Mouse (Mus musculus) spleen, postnatal 36 days (tissue): Measurements from ENCODE around the gene Ptbp1.
"Not testable (repeated sequence)": the region's sequence is repeated elsewhere in the genome, so short reads cannot be mapped to it uniquely, and the experiment has no call there.

ENCODE experiments used
- DNase-seq, 2 experiments: peaks; one replicate each; pipeline ENCODE4 v3.0.0; 2022; ENCODE audit warnings: low spot score in 2 of 2, mixed read lengths in 1 of 2

Gene Ptbp1

GRCm38 (mm10) chr10:79883297-79884084 lies 29.3 kb downstream of the Ptbp1 start:
- peak; percentile 50 to 71 for DNase-seq

- no peak for DNase-seq
Observed at GRCm38 (mm10) chr10:79884446-79884845, 30.2 kb downstream of the Ptbp1 start.

GRCm38 (mm10) chr10:79884938-79885337 lies 30.7 kb downstream of the Ptbp1 start:
- not testable (repeated sequence) for DNase-seq

- no peak for DNase-seq
Observed at GRCm38 (mm10) chr10:79886054-79886453, 31.8 kb downstream of the Ptbp1 start, which contains the start of gene Elane. Elane (plus strand) TSS chr10:79886247.

GRCm38 (mm10) chr10:79886611-79887010 lies 32.4 kb downstream of the Ptbp1 start:
- DNase-seq, result no peak

GRCm38 (mm10) chr10:79889386-79889785 lies 35.2 kb downstream of the Ptbp1 start:
- no peak for DNase-seq

GRCm38 (mm10) chr10:79890670-79891069 lies 36.4 kb downstream of the Ptbp1 start, which contains the start of gene Cfd:
Cfd (plus strand) TSS chr10:79890853.
- DNase-seq, result no peak

- DNase-seq, result peak; percentile 70 to 79
Observed at GRCm38 (mm10) chr10:79892451-79893118, 38.4 kb downstream of the Ptbp1 start.

GRCm38 (mm10) chr10:79896306-79896705 lies 42.1 kb downstream of the Ptbp1 start:
- no peak for DNase-seq

- DNase-seq, result no peak
Observed at GRCm38 (mm10) chr10:79896814-79897213, 42.6 kb downstream of the Ptbp1 start.

GRCm38 (mm10) chr10:79897316-79898245 lies 43.4 kb downstream of the Ptbp1 start:
- peak; percentile 51 to 56 for DNase-seq

GRCm38 (mm10) chr10:79900951-79901410 lies 46.8 kb downstream of the Ptbp1 start:
- no peak for DNase-seq

- DNase-seq, result no peak
Observed at GRCm38 (mm10) chr10:79906712-79907111, 52.5 kb downstream of the Ptbp1 start.

GRCm38 (mm10) chr10:79907415-79907814 lies 53.2 kb downstream of the Ptbp1 start:
- no peak for DNase-seq

- peak; percentile 96 for DNase-seq
Observed at GRCm38 (mm10) chr10:79908167-79909091, 54.2 kb downstream of the Ptbp1 start, which contains the start of gene Med16. Med16 (minus strand) TSS chr10:79908923.

GRCm38 (mm10) chr10:79909092-79909922 lies 55.1 kb downstream of the Ptbp1 start:
- peak; percentile 47 to 62 for DNase-seq

GRCm38 (mm10) chr10:79910556-79910955 lies 56.3 kb downstream of the Ptbp1 start, which contains the start of gene Gm26602:
Gm26602 (plus strand) TSS chr10:79910856.
- no peak for DNase-seq

- DNase-seq, result no peak
Observed at GRCm38 (mm10) chr10:79912412-79912811, 58.2 kb downstream of the Ptbp1 start.
